Mouse (Mus musculus): ENCODE results near the gene Nasp. TPM values are rescaled to one million over a fixed set of nuclear protein-coding genes. Genes with fewer than 3 reads are reported as not detected.

Nasp gene
- polyA plus RNA-seq, 2 experiments: 38.1 to 61.5 TPM

- peak overlapping the region; percentile 78 to 94 for H3K4me3 ChIP-seq (ENCODE audit: insufficient read depth in 1 of 2, low read depth in 2 of 2, low read length in 2 of 2)
- TF ChIP-seq EP300 (IDR thresholded peaks at IDR 0.05; ENCODE audit: low read depth) (no peak), CTCF (IDR thresholded peaks at IDR 0.05; ENCODE audit: low read depth) (no peak)
- ATAC-seq (ENCODE audit: insufficient read depth): peak; percentile 75
- H3K4me2 ChIP-seq (ENCODE audit: low read depth): peak overlapping the region; percentile 90
- DNase-seq (ENCODE audit: low read depth in 3 of 3, low spot score in 3 of 3): peak; percentile 82 to 87 (median 85)
- no peaks in the 10 kb centered on the region for H3K9me3 ChIP-seq (ENCODE audit: control insufficient read depth, low read length)
- H3K36me3 ChIP-seq (replicated peaks; ENCODE audit: control insufficient read depth, insufficient read depth, low read depth): peaks cover 15% of the 10 kb centered on the region
- peak overlapping the region; percentile 75 for H3K27ac ChIP-seq
- H3K27me3 ChIP-seq (ENCODE audit: control insufficient read depth, insufficient read depth, low read length): no peaks in the 10 kb centered on the region
- WGBS (ENCODE audit: insufficient replicate concordance): under 1% methylated on average over 53 of the region's 53 CpGs
- H3K9ac ChIP-seq (replicated peaks): peak overlapping the region; percentile 82
- H3K4me1 ChIP-seq (replicated peaks; ENCODE audit: control insufficient read depth in 2 of 2, insufficient read depth in 2 of 2, low read length in 1 of 2): peaks cover 12 to 18% of the 10 kb centered on the region in 2 experiments
These were observed 933 bp downstream of the Nasp start for GRCm38 (mm10) chr4:116626658-116627358.

- peaks cover 12 to 18% of the 10 kb centered on the region in 2 experiments for H3K4me1 ChIP-seq (replicated peaks; ENCODE audit: control insufficient read depth in 2 of 2, insufficient read depth in 2 of 2, low read length in 1 of 2)
- peak overlapping the region; percentile 90 for H3K4me2 ChIP-seq (ENCODE audit: low read depth)
- no peak for ATAC-seq (ENCODE audit: insufficient read depth)
- H3K27ac ChIP-seq: no peak overlapping the region
- DNase-seq (ENCODE audit: low read depth in 3 of 3, low spot score in 3 of 3): no peak
- peaks cover 31% of the 10 kb centered on the region for H3K36me3 ChIP-seq (replicated peaks; ENCODE audit: control insufficient read depth, insufficient read depth, low read depth)
- no peaks in the 10 kb centered on the region for H3K27me3 ChIP-seq (ENCODE audit: control insufficient read depth, insufficient read depth, low read length)
- no peaks in the 10 kb centered on the region for H3K9me3 ChIP-seq (ENCODE audit: control insufficient read depth, low read length)
- WGBS (ENCODE audit: insufficient replicate concordance): 79% methylated on average over 4 of the region's 4 CpGs
- no peak overlapping the region for H3K4me3 ChIP-seq (ENCODE audit: insufficient read depth in 1 of 2, low read depth in 2 of 2, low read length in 2 of 2)
- H3K9ac ChIP-seq (replicated peaks): no peak overlapping the region
- TF ChIP-seq EP300 (IDR thresholded peaks at IDR 0.05; ENCODE audit: low read depth) (no peak), CTCF (IDR thresholded peaks at IDR 0.05; ENCODE audit: low read depth) (no peak)
These were observed 2.9 kb downstream of the Nasp start for GRCm38 (mm10) chr4:116624831-116625230.

GRCm38 (mm10) chr4:116615237-116615636, 12.5 kb downstream of the Nasp start:
- no peak for TF ChIP-seq CTCF (IDR thresholded peaks at IDR 0.05; ENCODE audit: low read depth)
- no peak for TF ChIP-seq EP300 (IDR thresholded peaks at IDR 0.05; ENCODE audit: low read depth)
- no peak for ATAC-seq (ENCODE audit: insufficient read depth)
- peaks cover 62% of the 10 kb centered on the region for H3K36me3 ChIP-seq (replicated peaks; ENCODE audit: control insufficient read depth, insufficient read depth, low read depth)

GRCm38 (mm10) chr4:116612621-116613020, 15.1 kb downstream of the Nasp start:
- 82% methylated on average over 2 of the region's 2 CpGs for WGBS (ENCODE audit: insufficient replicate concordance)
- no peaks in the 10 kb centered on the region for H3K27me3 ChIP-seq (ENCODE audit: control insufficient read depth, insufficient read depth, low read length)
- TF ChIP-seq EP300 (IDR thresholded peaks at IDR 0.05; ENCODE audit: low read depth) (no peak), CTCF (IDR thresholded peaks at IDR 0.05; ENCODE audit: low read depth) (no peak)
- H3K9me3 ChIP-seq (ENCODE audit: control insufficient read depth, low read length): no peaks in the 10 kb centered on the region
- H3K4me1 ChIP-seq (replicated peaks; ENCODE audit: control insufficient read depth in 2 of 2, insufficient read depth in 2 of 2, low read length in 1 of 2): no peaks in the 10 kb centered on the region
- H3K4me3 ChIP-seq (ENCODE audit: insufficient read depth in 1 of 2, low read depth in 2 of 2, low read length in 2 of 2): no peak overlapping the region
- H3K36me3 ChIP-seq (replicated peaks; ENCODE audit: control insufficient read depth, insufficient read depth, low read depth): peaks cover 64% of the 10 kb centered on the region
- ATAC-seq (ENCODE audit: insufficient read depth) (no peak), DNase-seq (ENCODE audit: low read depth in 3 of 3, low spot score in 3 of 3) (no peak)
- no peak overlapping the region for H3K9ac ChIP-seq (replicated peaks)
- H3K27ac ChIP-seq: no peak overlapping the region
- no peak overlapping the region for H3K4me2 ChIP-seq (ENCODE audit: low read depth)

More at GRCm38 (mm10) chr4:116615237-116615636, 12.5 kb downstream of the Nasp start:
- no peaks in the 10 kb centered on the region for H3K4me1 ChIP-seq (replicated peaks; ENCODE audit: control insufficient read depth in 2 of 2, insufficient read depth in 2 of 2, low read length in 1 of 2)
- no peak overlapping the region for H3K27ac ChIP-seq
- no peaks in the 10 kb centered on the region for H3K9me3 ChIP-seq (ENCODE audit: control insufficient read depth, low read length)
- H3K27me3 ChIP-seq (ENCODE audit: control insufficient read depth, insufficient read depth, low read length): no peaks in the 10 kb centered on the region
- DNase-seq (ENCODE audit: low read depth in 3 of 3, low spot score in 3 of 3): no peak
- no peak overlapping the region for H3K4me2 ChIP-seq (ENCODE audit: low read depth)
- H3K9ac ChIP-seq (replicated peaks): no peak overlapping the region
- H3K4me3 ChIP-seq (ENCODE audit: insufficient read depth in 1 of 2, low read depth in 2 of 2, low read length in 2 of 2): no peak overlapping the region
- 92% methylated on average over 2 of the region's 2 CpGs for WGBS (ENCODE audit: insufficient replicate concordance)

- Histone ChIP-seq H3K4me3 (ENCODE audit: insufficient read depth in 1 of 2, low read depth in 2 of 2, low read length in 2 of 2) (peak overlapping the region; percentile 76 to 91), H3K27ac (peak overlapping the region; percentile 24), H3K27me3 (ENCODE audit: control insufficient read depth, insufficient read depth, low read length) (no peaks in the 10 kb centered on the region), H3K4me2 (ENCODE audit: low read depth) (peak overlapping the region; percentile 96), H3K36me3 (replicated peaks; ENCODE audit: control insufficient read depth, insufficient read depth, low read depth) (peaks cover 28% of the 10 kb centered on the region), H3K9me3 (ENCODE audit: control insufficient read depth, low read length) (no peaks in the 10 kb centered on the region), H3K4me1 (replicated peaks; ENCODE audit: control insufficient read depth in 2 of 2, insufficient read depth in 2 of 2, low read length in 1 of 2) (peaks cover 7% of the 10 kb centered on the region in 2 experiments), H3K9ac (replicated peaks) (peak overlapping the region; percentile 73)
- peak; percentile 78 to 80 (median 79) for DNase-seq (ENCODE audit: low read depth in 3 of 3, low spot score in 3 of 3)
- TF ChIP-seq EP300 (IDR thresholded peaks at IDR 0.05; ENCODE audit: low read depth): no peak
- TF ChIP-seq CTCF (IDR thresholded peaks at IDR 0.05; ENCODE audit: low read depth): peak; percentile 57
- peak; percentile 95 for ATAC-seq (ENCODE audit: insufficient read depth)
- WGBS (ENCODE audit: insufficient replicate concordance): under 1% methylated on average over 50 of the region's 50 CpGs
These were observed 30.5 kb downstream of the Nasp start for GRCm38 (mm10) chr4:116596978-116597881.
